Mouse (Mus musculus): ENCODE results near the gene Stxbp5.

- no peak for TF ChIP-seq CTCF (IDR thresholded peaks at IDR 0.05; ENCODE audit: insufficient read depth, low read depth, low read length)
- no peak for TF ChIP-seq POLR2A (IDR thresholded peaks at IDR 0.05; ENCODE audit: insufficient read depth, low read depth, low read length)
Measured at GRCm38 (mm10) chr10:9760264-9760663, 140.6 kb downstream of the Stxbp5 start.

All from olfactory bulb, adult 2 months (tissue).